Mouse (Mus musculus): ENCODE measurements around the gene Nkapl.
"Not testable (repeated sequence)": the region's sequence is repeated elsewhere in the genome, so short reads cannot be mapped to it uniquely, and the experiment has no call there.

Nkapl gene

DNA sequence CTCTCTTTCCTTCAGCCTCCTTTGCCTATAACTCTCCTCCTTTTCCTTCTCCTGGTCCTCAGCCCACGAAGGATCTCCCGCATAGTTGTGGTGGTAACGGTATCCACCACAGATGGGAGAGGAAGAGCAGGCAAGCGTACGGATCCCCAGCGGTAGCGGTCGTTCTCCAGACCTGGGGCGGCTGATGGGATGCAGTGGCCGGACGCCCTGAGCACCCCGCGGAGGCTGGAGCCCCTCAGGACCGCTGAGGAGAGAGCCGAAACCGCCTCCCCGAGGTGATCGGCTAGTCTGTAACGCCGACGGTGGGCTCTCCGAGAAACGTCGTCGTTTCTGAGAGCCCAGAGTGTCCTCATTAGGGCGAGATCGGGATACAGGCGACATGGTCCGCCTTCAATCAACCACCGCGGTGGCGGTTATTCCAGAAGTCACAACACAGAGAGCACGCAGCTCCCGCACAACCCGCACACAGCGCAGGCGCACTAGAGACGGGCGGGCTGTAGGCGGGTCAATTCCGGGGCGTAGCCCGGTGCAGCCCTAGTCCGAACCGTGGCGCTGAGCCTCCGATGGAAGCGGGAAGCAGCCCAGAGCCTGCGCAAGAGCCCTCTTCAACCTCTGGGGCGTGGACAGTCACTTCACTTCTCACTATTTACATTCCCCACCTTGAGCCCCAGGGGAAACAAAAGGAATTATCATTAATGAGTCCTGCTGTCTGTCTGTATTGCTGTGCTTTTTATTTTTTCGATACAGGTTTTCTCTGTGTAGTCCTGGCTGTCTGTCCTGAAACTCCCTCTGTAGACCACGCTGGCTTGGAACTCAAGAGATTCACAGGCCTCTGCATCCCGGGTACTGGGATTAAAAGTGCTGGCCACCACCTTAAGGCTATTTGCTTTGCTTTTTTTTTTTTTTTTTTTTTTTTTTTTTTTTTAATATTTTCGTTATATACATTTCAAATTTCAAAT, at the start of gene Nkapl:
TSS of gene Nkapl (minus strand) at position 449 of the 959 bp plus-strand sequence.
- DNase-seq (ENCODE audit: low spot score) = peak; percentile 32

DNA sequence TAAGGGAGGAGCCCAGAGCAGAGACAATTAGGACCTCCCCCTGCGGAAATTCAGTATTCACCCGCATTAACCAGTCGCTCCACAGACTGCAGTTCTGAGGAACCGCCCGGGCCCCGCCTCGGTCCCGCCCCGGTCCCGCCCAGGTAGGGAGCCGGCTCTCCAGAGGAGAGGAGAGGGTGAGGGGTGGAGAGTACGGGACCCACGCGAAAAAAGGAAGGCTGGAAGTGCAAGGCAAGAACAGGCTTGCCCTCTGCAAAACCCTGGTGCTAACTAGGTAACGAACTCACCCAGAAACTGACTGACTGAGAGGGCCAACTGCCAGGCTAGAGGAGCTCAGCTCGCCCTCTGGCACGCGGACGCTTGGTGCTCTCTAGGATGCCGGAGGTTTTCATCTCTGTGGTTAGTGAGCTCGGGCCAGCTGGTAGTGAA, 37.9 kb upstream of the Nkapl start:
- peak; percentile 16 for DNase-seq (ENCODE audit: low spot score)

DNA sequence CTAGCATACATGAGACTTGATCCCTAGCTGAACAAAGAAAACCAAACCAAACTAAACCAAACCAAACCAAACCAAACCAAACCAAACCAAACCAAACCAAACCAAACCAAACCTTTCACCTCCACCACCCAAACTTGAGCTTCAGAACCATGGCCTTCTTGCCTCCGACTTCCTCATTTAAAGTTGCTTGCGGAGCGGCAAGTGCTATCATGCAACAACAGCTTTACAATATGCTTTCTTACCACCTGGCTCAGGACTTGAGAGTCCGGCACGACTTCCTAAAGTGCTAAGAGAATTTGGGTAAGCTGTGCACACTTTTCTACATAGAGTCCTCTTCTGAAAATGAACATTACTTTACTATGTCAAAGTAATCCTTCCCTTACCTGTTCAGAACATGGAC, 34.0 kb upstream of the Nkapl start:
- no peak for DNase-seq (ENCODE audit: low spot score)

DNA sequence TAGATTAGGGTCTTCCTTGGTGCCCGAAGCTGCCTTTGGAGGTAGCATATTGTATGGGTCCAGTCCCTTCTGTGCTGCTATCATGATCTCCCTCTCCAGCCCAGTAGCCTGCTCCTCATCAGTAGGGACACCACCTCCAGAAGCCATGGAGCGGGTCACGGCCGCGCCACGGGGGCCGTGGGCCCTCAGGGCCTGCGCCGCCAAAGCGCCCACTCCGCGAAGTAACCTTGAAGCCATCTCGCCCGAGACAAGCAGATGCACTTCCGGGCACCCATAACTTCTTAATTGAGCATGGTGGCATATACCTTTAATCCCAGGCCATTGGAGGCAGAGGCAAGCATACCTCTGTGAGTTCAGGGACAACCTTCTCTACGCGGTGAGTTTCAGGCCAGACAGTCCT, 32.9 kb upstream of the Nkapl start, which contains the start of gene Gm11273:
TSS of gene Gm11273 (minus strand) at position 237 of the 400 bp plus-strand sequence.
- DNase-seq (ENCODE audit: low spot score) = not testable (repeated sequence)

DNA sequence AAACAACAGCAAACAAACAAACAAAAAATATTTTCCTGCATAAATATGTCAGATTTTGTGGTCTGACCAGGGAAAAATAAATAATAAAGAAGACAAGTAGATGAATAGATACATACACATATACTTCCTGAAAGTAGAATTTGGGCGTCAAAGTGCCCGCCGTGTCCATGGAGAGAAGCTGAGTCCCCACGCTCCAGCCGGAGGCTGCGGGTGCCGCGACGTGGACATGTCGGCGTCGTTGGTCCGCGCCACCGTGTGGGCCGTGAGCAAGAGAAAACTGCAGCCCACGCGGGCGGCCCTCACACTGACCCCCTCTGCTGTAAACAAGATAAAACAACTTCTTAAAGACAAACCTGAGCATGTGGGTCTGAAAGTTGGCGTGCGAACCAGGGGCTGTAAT, 26.8 kb upstream of the Nkapl start, which contains the start of gene AK157302:
TSS of gene AK157302 (plus strand) at position 144 of the 400 bp plus-strand sequence.
- no peak for DNase-seq (ENCODE audit: low spot score)

DNA sequence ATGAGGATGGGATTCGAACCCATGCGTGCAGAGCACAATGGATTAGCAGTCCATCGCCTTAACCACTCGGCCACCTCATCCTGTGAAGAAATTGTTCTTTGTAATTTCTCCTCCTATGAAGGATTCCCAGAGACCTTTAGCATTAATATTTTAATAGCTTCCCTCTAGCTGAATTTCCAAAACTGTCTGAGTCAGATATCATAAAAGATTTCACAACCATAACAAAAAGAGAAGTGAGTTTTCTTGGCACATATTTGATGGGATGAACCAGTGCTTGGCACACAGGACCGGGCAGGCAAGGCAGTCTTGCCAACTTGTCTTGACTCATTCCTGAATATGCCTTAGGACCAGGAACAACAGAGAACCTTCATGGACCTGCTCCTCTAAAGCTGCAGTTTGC, 24.5 kb upstream of the Nkapl start:
- no peak for DNase-seq (ENCODE audit: low spot score)

DNA sequence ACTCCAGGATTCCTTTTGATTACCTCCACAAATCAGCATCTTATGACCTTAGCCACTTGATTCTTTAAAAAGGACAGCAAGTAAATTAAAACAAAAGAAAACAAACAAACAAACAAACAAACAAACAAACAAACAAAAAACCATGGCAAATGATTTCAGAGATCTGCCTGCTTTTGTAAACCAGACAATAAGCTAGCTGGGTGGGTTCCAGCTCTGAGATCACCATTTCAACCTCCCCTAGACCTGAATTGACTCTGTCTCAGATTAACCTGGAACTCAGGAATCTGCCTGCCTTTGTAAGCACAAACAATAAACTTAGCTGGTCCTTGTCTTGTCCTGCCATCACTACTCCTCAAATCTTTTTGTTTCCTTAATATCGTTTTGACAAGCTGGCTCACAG, 18.6 kb upstream of the Nkapl start:
- no peak for DNase-seq (ENCODE audit: low spot score)

DNA sequence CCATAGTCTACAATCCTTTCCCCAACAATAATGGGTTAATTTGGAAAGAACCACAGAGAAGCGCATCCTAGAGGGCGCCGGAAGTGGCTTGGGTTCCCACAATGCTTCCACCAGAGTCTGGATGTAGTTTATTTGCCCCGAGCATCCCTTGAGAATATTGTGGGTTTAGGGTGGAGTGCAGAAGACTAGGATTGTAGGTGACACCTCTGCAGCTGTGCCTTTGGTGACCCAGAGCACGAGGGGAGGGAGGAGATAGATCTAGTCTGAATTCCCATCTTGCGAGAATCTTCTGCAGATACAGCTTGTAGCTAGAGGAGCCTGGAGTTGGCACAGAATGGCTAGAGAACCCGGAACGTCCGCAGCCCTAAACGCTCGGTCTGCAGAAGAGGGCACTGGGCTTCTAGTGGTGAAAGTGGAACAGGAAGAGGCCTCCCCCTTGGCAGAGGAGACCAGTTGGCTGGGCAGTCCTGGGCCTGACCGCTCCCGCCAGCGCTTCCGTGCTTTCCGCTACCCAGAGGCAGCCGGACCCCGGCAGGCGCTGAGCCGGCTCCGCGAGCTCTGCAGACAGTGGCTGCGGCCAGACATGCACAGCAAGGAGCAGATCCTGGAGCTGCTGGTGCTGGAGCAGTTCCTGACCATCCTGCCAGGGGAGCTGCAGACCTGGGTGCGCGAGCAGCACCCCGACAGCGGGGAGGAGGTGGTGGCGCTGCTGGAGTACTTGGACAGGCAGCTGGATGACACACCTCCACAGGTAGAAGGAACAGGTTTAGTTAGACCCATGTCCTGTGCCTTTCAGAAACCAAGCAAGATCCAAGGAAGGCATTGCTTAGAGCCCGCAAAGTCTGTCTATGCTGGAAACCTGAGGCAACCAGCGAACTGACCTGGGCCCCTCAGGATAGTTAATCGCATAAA, 10.7 kb upstream of the Nkapl start, which contains the start of the genes Zkscan4 and Gm10065:
TSS of gene Zkscan4 (plus strand) at position 149 of the 912 bp plus-strand sequence.
TSS of gene Gm10065 (minus strand) at position 683 of the 912 bp plus-strand sequence.
- DNase-seq (ENCODE audit: low spot score) = not testable (repeated sequence)

DNA sequence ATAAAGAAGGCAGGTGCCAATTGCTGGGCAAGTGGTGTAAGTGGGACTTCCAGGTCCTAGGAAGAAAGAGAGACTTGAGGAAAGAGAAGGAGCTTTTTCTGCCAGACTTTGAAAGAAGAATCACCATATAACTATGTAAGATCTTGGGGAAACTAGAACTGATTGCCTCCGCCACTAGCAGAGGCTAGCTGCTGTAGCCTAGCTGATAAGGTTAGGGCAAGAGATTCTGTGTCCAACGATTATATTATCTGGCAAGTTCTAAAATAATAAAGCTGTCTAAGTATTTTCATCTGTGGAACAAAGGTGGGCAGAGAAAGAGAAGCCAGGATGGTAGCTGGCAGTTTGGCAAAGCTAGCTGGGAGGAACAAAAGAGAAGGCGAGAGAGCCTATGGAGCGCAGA, 4.1 kb upstream of the Nkapl start:
- DNase-seq (ENCODE audit: low spot score) = no peak

DNA sequence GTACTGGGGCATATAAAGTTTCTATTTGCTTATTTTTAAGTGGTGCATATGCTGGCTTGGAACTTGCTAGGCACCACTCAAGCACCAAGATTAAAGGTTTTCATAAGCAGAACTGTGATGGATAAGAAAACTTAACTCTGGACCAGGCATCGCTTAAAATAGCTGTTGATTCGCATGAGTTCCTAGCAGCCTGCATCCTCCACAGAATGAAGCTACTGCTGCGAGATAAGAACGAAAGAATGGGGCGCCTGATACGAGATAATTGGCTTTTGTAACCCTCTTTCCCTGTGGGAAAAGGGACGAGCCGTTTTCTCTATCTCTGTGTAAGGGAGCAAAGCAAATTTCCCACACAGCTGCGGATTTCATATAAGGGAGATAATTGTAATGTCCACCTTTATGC, 788 bp upstream of the Nkapl start:
- DNase-seq (ENCODE audit: low spot score) = no peak

DNA sequence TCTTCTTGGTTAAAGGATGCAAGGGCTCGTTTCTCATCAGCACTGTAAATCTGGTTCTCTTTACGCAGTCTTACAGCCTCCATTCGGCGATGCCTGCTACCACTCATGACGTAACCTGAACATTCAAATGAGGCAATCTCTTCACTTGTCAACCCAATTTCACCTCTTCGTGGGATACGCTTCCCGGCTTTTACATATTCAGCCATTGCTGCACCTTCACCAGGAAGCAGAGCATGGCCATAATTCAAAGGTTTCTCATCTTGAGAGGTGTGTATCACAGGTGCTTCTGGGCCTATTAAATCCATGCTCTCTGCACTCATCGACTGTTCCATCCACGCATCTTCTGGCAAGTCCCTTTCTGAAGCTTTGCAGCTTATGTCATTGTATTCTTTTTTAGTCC, 973 bp downstream of the Nkapl start:
- DNase-seq (ENCODE audit: low spot score) = no peak

DNA sequence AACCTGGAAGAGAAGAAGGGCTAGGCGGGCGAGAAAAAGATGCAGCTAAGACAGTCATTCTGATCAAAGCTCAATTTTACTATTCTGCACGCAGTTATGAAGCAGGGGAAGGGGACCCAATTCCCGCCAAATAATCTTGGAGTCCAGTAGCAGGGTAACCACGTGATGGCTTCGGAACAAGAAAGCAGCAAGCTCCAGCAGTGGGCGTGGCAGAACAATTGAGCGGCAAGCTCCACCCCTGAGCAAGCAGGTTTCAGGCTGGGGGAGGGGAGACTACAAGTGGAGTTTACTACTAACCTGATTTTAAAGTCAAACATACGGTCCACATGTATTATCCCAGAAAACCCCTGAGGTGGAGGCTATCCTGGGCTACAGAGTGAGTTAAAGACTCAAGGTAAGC, 5.8 kb downstream of the Nkapl start:
- not testable (repeated sequence) for DNase-seq (ENCODE audit: low spot score)

DNA sequence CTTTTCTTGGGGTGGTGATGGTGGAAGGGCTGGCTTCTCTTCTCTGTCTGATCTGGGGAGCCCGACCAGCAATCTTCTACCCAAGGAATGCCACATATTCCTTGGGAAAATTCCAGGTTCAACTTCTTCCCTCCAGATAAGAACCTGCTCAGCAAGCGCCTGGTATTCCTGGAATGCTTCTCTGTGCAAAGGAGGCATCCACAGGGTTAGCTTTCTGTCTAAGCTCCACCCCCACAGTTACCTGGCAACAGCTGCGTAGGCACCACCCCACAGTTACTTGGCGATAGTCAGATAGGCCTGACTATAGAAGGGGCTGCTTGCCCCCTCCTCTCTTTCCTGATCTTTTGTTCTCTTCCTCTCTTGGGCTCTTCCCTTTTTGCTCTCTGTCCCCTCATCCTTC, 12.0 kb downstream of the Nkapl start:
- DNase-seq (ENCODE audit: low spot score) = no peak

DNA sequence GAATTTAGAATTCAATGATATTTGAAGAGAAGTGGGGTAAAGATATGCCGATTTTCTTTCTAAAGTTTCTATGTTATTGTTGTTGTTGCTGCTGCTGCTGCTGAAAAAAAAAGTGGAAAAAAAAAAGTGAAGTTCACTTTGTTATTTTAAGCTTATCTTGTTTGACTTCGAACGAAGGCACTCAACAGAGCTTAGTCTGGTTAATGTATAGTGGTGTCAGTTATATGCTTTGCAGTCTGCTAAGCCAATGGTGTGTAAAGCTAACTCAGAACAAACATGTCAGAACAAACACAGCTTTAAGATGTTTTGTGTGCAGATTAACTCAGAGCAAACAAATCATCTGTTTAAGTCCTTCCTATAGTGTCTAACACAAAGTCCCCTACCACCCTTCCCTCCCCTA, 14.2 kb downstream of the Nkapl start:
- DNase-seq (ENCODE audit: low spot score) = no peak

DNA sequence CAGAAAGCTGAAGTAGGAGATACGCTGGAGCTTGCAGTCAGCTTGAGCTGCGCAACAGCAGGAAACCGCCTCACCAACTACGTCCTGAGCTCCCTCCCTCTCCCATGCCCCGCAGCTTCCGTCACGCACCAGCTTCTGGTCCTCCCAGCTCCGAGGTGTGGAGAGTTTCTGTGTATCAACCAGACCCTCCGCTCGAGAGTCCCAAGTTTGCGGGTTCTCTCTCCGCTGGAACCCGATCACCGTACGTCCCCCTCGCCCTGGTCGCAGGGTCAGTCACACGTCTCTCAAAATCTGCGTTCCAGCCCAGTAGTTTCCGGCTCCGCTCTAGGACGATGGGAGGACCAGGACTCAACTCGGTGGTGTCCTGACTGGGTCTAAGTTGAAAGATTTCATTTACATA, 14.9 kb downstream of the Nkapl start, which contains the start of gene Zscan26:
TSS of gene Zscan26 (minus strand) at position 282 of the 400 bp plus-strand sequence.
- DNase-seq (ENCODE audit: low spot score) = peak; percentile 27

DNA sequence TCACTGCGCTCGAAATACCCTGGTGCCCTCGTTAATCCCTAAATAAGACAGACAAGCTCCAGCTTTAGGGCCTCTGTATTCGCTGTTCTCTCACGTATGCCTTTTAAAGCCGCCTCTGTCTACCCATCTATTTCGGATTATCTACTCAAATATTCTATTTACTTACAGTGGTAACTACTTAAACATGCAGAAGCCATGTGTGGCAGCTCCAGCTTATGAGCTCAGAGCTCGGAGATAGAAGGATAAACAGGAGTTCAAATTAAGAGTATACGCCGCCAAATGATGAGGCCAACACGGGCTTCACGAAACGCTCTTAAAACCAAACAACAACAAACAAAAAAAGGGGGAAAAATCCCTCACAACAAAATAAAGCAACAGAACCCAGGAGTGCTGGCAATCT, 15.3 kb downstream of the Nkapl start:
- DNase-seq (ENCODE audit: low spot score) = no peak

DNA sequence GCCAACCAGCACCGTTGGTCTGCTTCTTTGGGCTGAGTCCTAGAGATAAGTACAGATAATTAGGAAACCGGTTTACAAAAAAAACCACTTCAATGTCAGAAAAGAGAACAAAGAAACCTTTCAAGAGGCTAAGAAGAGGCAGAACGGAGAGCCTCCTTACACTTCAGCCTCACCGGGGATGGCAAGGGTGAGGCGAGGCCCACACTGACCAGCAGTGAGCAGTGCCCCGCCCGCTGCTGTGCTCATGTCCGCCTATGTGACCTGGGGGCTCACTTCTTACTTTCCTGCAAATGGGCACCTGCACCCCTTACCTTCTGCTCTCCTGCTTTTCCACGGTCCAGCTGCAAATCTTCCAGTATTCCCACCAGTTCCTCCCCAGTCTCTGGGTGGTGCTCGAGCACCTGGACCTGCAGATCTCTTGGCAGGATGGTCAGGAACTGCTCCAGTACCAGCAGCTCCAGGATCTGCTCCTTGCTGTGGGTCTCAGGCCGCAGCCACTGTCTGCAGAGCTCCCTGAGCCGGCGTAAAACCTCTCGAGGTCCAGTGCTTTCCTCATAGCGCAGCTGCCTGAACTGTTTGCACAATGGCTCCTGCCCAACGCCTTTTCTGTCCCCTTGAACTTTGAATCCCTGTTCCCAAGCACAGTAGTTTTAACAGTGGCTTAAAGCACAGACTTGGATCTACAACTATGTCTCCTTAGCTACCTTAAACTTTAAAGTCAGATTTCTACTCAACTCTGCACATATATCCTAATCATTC, 20.3 kb downstream of the Nkapl start:
- DNase-seq (ENCODE audit: low spot score) = no peak

DNA sequence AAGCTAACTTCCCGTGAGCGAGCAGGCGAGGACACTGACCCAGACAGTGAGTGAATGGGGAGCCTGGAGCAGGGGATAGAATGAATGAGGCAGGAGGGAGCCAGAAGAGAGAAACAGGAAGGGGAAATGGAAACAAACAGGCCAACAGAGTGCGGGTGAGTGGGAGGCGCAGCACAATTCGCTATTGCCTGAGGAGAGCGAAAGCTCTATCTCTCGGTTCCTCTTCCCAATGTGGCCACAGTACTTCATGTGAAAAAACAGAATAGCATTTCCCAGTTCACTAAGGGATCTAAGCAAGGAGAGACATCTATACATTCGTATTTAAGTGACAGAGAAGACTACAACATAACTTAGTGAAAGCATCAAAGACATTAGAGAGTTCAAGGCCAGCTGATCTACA, 21.5 kb downstream of the Nkapl start:
- DNase-seq (ENCODE audit: low spot score) = no peak

DNA sequence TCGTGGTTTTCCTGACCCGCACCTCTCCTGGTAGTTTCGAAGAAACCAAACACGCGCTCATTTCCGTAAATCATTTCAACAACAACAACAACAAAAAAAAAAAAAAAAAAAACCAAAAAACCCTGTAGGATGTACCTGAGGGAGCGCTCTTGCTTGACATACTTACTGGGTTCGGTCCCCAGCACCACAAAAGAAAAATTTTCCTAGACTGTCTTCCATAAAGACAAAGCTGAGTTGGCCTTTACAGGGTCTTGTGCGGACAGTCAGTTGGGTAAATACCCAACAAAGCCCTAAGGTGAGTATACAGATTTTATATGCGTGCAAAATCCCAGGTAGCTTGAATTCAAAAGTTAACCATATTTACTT, 27.1 kb downstream of the Nkapl start:
- no peak for DNase-seq (ENCODE audit: low spot score)

DNA sequence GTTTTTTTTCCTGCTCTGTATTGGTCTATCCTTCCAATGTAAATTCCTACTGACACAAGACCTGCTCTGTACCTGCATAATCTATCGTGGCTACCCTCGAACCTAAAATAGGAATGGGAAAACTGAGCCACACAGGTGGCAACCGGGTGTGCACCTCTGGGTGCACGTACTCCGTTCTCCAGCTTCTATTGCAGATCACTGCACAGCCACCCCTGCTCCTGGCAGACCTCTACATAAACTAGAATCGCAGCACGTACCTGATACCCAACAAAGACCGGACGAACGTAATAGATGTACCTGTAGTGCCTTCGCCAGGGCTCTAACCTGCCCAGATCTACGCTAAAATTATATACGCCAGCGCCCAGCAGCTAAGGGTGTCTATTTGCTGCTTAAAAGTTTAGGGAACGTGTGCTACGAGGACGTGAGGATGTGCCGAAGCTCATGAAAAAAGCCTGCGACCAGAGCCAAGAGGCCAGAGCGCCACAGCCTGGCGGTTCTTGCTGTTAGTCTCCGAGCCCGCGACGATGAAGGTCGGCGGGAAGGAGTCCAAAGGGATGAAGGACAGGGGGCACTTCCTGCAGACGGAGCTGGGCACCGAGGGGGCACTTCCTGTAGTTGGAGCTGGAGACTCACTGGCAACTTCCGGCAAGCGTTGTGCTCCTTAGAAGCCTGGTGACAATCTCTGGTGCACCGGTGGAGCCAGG, 27.7 kb downstream of the Nkapl start, which contains the start of gene Pgbd1:
TSS of gene Pgbd1 (minus strand) at position 556 of the 704 bp plus-strand sequence.
- peak; percentile 14 for DNase-seq (ENCODE audit: low spot score)

DNA sequence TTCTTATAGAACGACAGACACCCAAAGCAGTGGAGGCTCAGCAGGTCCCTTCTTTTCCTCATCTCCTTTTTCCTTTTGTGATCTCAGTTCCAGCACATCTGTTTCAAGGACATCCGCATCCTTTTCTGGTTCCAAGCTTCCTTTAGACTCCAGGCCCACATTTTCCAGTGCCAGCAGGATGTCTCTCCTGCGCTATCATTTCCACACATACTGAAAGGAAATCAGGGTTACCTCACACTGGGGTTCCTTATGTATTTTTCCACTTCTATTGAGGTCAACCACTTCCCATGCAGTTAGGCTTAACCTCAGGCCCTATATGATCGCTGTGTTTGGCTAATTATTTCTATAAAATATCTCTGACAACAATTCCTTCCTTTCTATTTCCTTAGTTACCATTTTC, 32.8 kb downstream of the Nkapl start:
- DNase-seq (ENCODE audit: low spot score) = no peak
